Mouse (Mus musculus) gastrocnemius, adult 2 months (tissue): ENCODE data around the gene Jmjd1c. TPM values are rescaled to one million over a fixed set of nuclear protein-coding genes. Genes with fewer than 3 reads are reported as not detected.

Experiments
- DNase-seq: peaks from one replicate; pipeline ENCODE4 v3.0.0; 2022
- H3K27ac ChIP-seq: fragments of 200-600 bp; 2 replicates; pipeline ENCODE4 v1.8.1; 2022; ENCODE audit warnings: mild to moderate bottlenecking
- H3K4me3 ChIP-seq: fragments of 200-600 bp; 2 replicates; pipeline ENCODE4 v1.8.1; 2022; ENCODE audit warnings: mild to moderate bottlenecking, moderate library complexity
- CTCF ChIP-seq: fragments of 200-600 bp; IDR thresholded peaks from 2 replicates; pipeline ENCODE4 v1.8.1; 2022; ENCODE audit warnings: antibody characterized with exemption, mild to moderate bottlenecking, moderate library complexity
- intact Hi-C: fragments of 180-260 bp; cut with DNase I; formaldehyde crosslinking; loops from one replicate; pipeline ENCODE4 v1.15.1; 2025
- total RNA-seq, 2 experiments: library from RNA; stranded (reverse); gene quantifications; 2 replicates each; pipeline ENCODE4 v1.2.3; 2021

Jmjd1c gene
- total RNA-seq, 2 experiments from 2014 or later, result 23.7 to 26.6 TPM

DNA sequence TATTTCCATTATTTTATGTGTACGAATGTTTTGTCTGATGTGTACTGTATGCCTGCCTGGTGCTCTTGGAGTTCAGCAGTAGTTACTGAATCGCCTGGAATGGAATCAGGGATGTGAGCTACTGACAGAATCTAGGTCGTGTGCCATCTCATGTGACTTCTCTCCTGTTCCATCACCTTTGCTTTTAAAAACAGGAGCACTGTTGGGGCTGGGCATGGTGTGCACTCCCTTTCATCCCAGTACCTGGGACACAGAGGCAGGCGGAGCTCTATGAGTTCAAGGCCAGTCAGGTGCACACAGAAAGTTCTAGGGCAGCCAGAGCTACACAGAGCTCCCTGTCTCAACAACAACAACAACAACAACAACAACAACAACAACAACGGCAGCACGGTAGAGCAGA lies 38.2 kb upstream of the Jmjd1c start:
- TF ChIP-seq CTCF, result no peak
- peak overlapping the region; percentile 70 for H3K27ac ChIP-seq
- DNase-seq, result no peak
- H3K4me3 ChIP-seq, result no peak overlapping the region
- intact Hi-C loops, result loop anchor here (5.0 kb wide), 1 partner anchor 40 kb away; the partner anchor contains the start of genes Jmjd1c and Reep3

GRCm38 (mm10) chr10:67058297-67058696 lies 37.6 kb upstream of the Jmjd1c start:
- intact Hi-C loops, result loop anchor here (5.0 kb wide), 1 partner anchor 39 kb away; the partner anchor contains the start of genes Jmjd1c and Reep3
- TF ChIP-seq CTCF, result no peak
- Histone ChIP-seq H3K4me3 (peak overlapping the region; percentile 38), H3K27ac (peak overlapping the region; percentile 70)
- DNase-seq, result peak; percentile 84

DNA sequence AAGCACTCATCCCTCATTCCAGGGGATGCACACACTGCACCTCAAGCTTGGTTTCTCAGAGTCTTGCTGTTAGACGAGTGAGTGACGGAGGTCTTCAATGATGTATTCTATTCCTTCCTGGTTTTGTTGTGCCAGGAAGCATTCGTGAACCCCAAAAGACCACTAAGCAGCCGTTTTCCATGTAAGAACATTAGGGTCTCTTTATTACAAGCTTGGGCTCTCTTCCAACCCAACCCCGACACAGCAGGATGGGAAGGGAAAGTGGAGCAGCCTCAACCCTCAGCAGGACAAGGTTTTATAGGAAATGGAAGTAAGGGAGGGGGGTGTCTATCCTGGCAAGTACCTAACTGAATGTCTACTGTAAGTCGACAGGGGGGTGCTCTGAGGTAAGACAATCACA lies 37.2 kb upstream of the Jmjd1c start:
- Histone ChIP-seq H3K4me3 (peak overlapping the region; percentile 38), H3K27ac (peak overlapping the region; percentile 70)
- TF ChIP-seq CTCF, result no peak
- intact Hi-C loops, result loop anchor here (5.0 kb wide), 1 partner anchor 39 kb away; the partner anchor contains the start of genes Jmjd1c and Reep3
- DNase-seq, result no peak

- DNase-seq, result no peak
These were observed 34.5 kb upstream of the Jmjd1c start for GRCm38 (mm10) chr10:67061367-67061801.

GRCm38 (mm10) chr10:67061823-67062222 lies 34.1 kb upstream of the Jmjd1c start:
- no peak for DNase-seq
- TF ChIP-seq CTCF, result no peak
- intact Hi-C loops, result no loop called here
- Histone ChIP-seq H3K4me3 (peak overlapping the region; percentile 3; the same call in 1 of the 2 replicates), H3K27ac (peak overlapping the region; percentile 62; the same call in 1 of the 2 replicates)

More at GRCm38 (mm10) chr10:67061367-67061801, 34.5 kb upstream of the Jmjd1c start:
- TF ChIP-seq CTCF, result no peak
- Histone ChIP-seq H3K4me3 (peak overlapping the region; percentile 3; the same call in 1 of the 2 replicates), H3K27ac (peak overlapping the region; percentile 62; the same call in 1 of the 2 replicates)
- intact Hi-C loops, result no loop called here

DNA sequence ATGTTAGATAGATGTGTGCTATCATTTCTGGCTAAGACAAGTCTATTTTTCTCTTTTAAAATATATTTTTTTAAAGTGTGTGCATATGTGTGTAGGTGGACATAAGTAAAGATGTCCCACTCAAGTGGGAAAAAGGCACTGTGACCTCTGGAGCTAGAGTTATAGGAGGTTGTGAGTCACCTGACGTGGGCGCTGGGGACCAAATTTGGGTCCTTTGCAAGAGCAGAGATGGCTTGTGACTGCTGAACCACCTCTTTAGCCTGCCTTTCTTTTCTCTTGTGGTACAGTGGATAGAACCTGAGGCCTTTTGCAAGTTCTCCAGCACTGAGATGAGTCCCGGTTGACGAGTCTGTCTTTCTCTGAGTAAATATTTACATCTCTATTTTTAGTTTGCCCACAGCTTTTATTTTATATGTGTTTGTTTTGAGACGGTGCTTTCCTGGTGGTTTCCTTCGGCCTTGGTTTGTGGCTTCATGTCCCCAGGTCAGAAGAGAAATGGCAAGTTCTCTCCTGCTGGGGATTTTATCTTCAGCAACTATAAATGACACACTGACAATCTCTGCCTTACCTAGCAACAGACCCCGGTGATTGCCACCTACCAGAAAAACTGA lies 30.5 kb upstream of the Jmjd1c start:
- no peak for DNase-seq
- no peak overlapping the region for H3K27ac ChIP-seq
- no peak for TF ChIP-seq CTCF
- no peak overlapping the region for H3K4me3 ChIP-seq
- intact Hi-C loops, result no loop called here

GRCm38 (mm10) chr10:67065927-67066326 lies 30.0 kb upstream of the Jmjd1c start:
- intact Hi-C loops, result no loop called here
- H3K27ac ChIP-seq, result no peak overlapping the region
- no peak for TF ChIP-seq CTCF
- H3K4me3 ChIP-seq, result no peak overlapping the region
- no peak for DNase-seq

DNA sequence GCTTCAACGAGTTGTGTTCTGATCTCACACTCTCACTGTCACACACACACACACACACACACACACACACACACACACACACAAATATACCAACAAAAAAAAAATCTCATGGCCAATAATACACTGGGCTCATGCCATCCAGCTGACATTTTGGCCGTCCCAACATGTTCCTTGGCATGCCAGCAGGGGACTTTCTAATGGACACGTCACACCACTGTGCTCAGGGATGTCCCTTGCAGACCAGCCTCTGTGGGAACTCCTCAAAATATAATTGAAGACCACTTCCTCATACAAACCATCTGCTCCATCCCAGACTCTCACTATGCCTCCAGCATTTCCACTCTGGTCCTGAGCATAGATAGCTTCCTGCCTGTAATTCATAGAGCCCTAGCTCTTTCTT lies 29.5 kb upstream of the Jmjd1c start:
- DNase-seq, result no peak
- TF ChIP-seq CTCF, result no peak
- Histone ChIP-seq H3K4me3 (no peak overlapping the region), H3K27ac (no peak overlapping the region)
- intact Hi-C loops, result no loop called here

- TF ChIP-seq CTCF, result no peak
- peak overlapping the region; percentile 50 for H3K4me3 ChIP-seq
- intact Hi-C loops, result no loop called here
- no peak for DNase-seq
- peak overlapping the region; percentile 74 for H3K27ac ChIP-seq
These were observed 26.9 kb upstream of the Jmjd1c start for GRCm38 (mm10) chr10:67069013-67069412.

DNA sequence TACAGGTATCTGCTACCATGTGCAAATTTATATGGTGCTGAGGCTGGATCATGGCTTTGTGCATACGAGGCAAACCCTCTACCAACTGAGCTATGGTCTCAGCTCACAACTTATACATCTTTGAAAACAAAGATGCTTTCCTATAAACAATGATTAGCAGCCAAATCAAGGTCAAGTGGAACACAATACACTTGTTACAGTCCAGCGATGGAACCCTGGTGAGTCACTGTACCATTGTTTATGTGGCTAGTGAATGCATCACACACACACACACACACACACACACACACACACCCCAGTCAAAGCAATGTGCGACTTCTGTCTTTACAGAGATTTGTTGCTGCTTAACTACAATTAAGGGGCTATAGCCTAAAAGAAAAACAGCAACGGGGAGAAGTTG lies 24.5 kb upstream of the Jmjd1c start:
- TF ChIP-seq CTCF, result no peak
- peak overlapping the region; percentile 16; the same call in 1 of the 2 replicates for H3K27ac ChIP-seq
- intact Hi-C loops, result no loop called here
- DNase-seq, result no peak
- H3K4me3 ChIP-seq, result peak overlapping the region; percentile 29

DNA sequence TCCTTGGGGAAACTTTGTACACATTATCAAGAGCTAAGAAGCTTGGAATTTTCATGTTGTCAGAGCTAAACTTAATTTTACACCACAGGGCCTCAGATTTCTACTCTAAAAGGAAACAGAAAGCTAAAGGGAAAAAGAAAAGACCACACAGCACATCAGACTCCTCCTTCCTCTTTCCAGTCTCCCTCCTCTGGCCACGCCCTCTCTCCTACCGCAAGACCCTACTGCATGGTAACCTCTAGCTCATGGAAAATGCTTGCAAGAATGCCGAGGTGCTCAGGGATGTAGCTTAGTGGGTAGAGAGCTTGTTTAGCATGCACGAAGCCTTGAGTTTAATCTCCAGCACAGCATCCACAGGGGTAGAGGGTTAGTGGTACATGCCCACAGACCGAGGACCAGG lies 24.0 kb upstream of the Jmjd1c start:
- Histone ChIP-seq H3K4me3 (peak overlapping the region; percentile 29), H3K27ac (peak overlapping the region; percentile 9)
- intact Hi-C loops, result no loop called here
- no peak for TF ChIP-seq CTCF
- no peak for DNase-seq

GRCm38 (mm10) chr10:67072600-67072999 lies 23.3 kb upstream of the Jmjd1c start:
- no peak for TF ChIP-seq CTCF
- no peak for DNase-seq
- no peak overlapping the region for H3K4me3 ChIP-seq
- H3K27ac ChIP-seq, result no peak overlapping the region
- intact Hi-C loops, result no loop called here

GRCm38 (mm10) chr10:67073577-67073976 lies 22.3 kb upstream of the Jmjd1c start:
- no peak for DNase-seq
- H3K27ac ChIP-seq, result no peak overlapping the region
- intact Hi-C loops, result no loop called here
- no peak overlapping the region for H3K4me3 ChIP-seq
- no peak for TF ChIP-seq CTCF
